Mouse (Mus musculus): ENCODE measurements around the gene Lrrc57.

The Lrrc57 gene

DNA sequence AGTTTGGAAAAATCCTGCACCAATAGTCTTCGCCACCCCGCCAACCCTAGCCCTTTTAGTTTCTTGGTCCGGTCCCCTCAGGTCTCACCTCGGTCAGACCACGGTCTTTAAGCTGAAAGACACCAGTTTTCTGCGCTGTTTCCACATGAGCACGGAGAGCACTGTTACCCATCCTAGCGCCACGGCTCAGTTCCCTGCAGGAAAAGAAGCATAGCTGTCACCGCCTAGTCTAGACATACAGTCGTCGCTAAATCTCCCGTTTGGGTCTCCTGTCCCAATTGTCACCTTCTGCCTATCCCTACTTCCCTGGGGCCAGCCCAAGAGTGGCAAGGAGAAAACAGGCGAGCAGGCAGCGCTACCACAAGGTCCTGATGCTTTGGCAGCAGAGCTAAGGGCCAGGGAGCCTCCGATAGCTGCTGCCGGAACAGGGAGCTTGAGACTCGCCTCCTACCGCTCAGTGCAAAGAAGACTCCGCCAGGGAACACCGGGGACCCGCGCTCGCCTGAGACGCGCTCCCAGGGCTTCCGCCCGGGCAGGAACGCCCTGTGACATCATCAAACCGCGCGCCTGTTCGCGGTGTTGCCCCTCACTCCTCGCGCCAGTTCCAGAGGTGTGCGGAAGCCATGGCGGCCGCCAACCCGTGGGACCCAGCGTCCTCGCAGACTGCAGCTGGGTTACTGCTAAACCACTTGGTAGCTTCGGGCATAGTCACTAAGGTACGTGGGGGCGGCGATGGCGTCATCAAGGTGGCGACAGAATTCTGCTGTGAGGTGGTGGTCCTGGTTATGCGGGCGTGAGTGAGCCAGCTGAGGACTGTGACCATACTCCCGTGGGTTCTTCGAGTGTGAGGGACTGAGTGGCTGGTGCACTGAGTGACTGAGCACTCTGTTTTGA is at the start of gene Lrrc57, which contains the start of gene Haus2:
Lrrc57 (minus strand) TSS at position 691 of the 894 bp plus-strand sequence.
Haus2 (plus strand) TSS at position 554 of the 894 bp plus-strand sequence.
- in situ Hi-C loops (cut with MboI) = no loop called here

DNA sequence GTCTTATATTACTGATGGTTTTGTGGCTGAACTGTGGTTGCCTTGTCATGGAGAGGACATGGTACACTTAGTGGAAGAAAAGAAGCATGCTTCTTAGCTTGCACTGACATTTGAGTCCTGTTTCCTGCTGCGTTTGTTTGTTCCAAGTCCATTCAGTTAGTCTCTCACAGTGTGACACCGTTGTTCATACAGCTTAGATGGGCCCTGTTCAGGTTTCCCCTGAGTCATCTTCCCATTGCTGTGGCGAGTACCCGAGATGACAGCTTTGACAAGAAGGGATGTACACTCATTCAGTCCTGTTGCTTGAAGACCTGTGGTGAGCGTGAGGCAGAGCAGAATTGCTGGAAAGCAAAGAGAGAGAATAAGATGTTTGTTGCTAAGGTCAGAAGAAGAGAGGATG is 49.2 kb upstream of the Lrrc57 start:
- in situ Hi-C loops (cut with MboI) = no loop called here

DNA sequence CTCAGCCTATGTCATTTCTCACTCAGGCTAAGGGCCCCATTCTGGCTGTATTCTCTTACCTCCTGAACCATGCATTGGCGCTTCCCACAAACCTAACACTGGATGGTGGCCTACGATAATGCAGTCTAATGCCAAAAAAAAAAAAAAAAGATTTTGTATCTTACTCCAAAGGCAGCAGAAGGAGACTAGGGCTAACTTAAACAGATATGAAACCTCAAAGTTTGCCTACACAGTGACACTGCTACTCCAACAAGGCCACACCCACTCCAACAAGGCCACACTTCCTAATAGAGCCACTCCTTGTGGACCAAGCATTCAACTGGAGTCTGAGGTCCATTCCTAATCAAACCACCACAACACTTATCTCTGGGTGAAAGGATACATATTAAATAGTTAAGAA is 47.4 kb upstream of the Lrrc57 start:
- in situ Hi-C loops (cut with MboI) = no loop called here

DNA sequence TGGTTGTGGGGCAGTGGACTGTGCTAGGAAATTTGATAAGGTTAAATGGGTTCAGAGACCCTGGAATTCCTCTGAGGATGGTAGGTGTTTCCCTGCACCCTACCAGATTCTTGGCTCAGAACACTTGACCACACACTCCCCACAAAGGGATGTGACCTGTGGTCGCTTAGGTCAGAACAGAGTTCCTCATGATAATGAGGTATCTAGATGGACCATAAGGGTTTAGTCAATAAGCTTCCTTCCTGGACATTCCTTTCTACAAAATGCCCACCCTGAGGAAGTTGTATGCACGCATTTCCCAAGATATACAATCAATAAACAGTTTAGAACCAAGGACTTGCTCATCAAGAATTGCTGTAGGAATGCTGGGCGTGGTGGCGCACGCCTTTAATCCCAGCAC is 46.6 kb upstream of the Lrrc57 start:
- in situ Hi-C loops (cut with MboI) = no loop called here

DNA sequence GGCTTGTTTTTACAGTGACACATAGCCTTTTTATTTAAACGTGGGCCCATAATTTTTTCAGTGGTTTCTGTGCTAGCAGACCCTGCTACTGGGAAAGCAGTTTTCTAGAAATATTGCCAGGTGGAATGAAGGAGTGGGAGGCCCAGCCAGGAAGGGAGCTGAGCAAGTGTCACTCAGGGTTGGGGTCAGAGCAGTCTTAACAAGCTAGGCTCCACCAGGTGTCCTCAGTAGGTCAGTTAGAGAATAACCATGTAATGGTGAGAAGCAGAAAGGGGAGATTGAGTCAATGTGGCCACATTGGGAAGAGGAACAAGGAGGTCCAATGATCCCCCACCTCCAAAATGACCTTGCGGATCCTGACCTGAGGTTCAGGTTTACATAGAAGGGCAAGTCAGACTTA is 45.4 kb upstream of the Lrrc57 start:
- in situ Hi-C loops (cut with MboI) = no loop called here

DNA sequence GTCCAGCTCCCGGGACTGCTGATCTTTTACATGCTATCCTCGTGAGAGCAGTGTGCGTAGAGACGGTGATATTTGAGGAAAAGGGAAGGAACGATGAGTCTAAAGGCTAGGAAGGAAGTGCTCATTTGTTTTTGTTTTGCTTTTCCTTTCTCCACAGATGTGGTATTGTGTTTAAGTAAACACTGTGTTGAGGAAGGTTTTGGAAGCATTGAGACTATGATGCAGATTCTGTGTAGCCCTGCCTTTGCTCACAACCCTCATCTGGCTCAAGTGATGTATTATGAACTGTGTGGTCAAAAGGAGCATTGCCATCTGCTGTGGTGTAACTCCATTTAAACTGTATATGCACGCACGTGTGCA is 43.6 kb upstream of the Lrrc57 start:
- in situ Hi-C loops (cut with MboI) = no loop called here

DNA sequence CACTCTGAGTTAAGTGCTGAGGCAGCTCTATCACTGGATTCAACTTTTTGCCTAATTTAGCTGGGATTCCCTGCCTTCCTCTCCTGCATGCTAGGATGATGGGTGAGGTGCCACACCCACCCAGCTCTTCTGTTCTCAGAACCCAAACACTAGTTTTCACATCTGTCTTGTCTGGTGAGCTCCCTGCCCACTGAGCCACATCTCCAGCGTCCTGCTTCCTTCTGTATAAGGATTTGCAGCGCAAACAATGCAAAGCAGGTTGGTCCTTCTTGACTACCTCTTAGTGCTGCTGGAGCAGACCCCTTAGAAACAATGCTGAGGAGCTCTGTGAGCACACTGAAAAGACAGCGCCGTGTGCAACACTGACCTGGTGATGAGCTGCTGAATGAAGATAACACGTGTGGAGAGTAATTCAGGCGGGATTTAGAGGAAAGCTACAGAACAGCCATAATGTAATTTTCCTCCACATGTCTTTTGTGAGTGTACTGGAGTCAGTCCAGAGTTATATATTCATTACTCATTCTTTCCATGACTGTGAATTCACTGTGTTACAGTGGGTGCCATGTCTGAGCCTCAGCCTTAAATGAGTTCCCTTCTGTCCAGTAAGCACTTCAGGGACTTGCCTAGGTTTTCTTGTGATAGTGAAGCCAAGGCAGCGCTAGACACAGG is 43.1 kb upstream of the Lrrc57 start:
- in situ Hi-C loops (cut with MboI) = no loop called here

DNA sequence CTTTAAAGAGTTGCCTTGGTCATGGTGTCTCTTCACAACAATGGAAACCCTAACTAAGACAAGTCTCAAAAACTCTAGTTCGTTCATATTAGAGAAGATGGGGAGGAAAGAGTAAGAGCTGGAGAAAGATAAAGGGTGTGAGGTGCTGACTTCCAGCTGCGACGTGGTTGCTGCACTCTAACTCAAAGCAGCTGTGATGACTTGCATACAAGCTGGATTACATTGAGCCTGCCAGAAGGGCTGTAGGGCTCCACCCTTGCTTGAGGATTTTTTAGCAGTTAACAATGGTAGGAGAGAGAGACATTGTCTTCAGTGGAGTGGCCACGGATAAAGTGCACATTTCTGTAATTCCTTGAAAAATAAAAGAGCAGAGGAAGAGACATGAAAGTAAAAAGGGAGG is 37.5 kb upstream of the Lrrc57 start:
- in situ Hi-C loops (cut with MboI) = no loop called here

DNA sequence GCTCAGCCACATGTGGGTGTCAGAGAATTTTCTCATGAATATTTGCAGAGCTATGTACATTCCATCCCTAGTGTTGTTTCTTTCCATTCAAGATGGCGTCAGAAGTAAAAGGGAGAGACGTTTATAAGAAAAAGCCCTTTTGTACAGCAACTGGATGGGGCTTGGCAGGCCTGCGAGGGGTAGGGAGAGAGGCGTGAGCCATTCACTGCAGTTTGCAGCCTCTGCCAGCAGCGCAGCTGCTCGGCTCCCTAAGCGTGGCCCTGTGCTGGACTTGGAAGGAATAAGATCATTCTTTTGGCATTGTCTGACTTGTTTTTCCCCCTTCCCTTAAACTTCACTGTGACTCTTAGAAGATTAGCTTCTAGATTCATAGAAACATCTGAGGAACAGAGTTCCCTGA is 34.5 kb upstream of the Lrrc57 start:
- in situ Hi-C loops (cut with MboI) = no loop called here

DNA sequence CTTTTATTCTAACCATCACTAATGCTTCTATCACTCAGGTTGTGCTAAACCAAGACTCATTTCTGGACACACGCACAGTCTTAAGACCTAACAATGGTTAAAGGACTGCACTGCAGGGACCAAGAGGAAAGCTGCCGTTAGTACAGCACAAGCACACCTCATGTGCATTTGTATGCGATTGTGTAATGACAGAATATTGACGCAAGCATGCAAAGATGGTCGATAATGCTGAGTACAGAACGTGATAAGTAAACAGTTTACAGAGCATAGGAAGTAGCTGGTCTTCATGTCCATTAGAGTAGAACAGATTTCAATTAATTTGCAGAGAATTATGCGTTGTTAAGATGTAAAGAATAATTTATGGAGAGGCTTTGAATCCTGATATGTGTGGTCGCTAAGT is 31.5 kb upstream of the Lrrc57 start:
- in situ Hi-C loops (cut with MboI) = no loop called here

DNA sequence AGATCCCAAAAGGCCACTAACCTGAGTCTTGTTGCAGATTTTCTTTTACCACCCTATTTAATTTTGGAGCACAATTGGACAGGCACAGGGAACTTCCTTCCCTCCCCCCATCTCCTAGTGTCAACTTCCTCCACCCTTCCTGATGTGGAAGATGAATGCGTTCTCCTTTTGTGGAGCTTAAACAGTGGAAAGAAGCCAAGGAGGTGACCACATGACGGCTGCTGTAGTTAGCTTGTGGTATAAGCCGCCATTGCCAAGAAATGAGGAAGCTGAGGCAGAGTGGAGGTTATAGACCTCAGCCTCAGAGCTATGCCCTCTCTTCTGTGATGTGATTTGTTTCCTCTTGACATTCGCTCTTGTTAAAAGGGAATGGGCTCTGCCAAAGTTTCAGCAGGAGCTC is 22.6 kb upstream of the Lrrc57 start:
- in situ Hi-C loops (cut with MboI) = no loop called here

DNA sequence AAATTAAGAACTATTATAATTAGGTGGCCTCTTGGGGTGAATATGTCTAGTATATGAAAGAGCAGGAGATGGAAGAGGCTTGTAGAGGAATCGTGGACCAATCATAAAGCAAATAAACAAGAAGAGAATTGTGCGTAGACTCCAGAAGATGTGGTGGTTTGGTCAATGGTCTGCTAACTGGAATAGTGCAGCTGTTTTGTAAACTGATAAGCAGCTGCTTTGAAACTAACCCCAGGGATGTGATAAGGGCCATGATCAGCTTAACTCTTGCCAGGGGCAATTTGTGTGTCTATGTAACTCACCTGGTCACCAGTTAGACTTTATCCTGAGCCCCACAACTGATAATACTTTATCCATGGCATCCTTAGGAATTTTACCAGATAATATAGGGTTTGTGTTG is 22.2 kb upstream of the Lrrc57 start:
- in situ Hi-C loops (cut with MboI) = no loop called here

DNA sequence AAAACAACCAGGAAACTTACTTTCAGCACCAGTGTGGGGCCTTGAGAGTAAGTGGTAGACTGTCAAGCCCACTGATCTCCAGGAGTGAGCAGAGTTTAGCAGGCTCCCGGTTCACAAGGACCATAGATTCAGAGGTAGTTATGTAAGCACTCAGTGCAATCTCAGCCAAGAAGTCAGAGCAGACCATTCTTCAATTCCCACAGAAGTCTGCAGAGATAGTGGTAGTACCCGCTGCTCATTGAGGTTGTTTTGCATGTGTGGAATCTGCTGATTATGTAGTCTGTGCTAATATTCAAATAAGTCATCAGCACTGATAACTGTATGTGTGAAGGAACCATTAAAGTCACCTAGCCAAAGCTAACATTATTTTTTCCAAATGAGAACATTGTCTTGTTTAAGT is 21.3 kb upstream of the Lrrc57 start:
- in situ Hi-C loops (cut with MboI) = no loop called here

DNA sequence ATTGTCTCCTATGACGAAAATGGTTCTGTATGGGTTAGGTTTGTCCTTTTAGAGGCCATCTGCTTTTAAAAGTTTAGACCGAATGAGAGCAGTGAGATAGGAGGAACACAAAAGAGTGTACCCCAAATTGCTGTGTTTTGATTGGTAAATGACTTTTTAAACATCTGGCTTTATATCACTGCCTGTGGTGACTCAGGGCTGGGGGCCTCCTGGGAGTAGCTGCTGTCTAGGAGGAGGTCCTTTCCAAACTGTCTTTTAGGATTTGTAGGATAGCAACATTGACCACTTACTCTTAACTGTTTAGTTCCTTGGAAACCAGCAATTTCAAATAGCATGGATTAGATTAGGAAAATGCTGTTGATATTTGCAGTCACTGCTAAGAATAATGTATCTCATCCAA is 20.9 kb upstream of the Lrrc57 start:
- in situ Hi-C loops (cut with MboI) = no loop called here

DNA sequence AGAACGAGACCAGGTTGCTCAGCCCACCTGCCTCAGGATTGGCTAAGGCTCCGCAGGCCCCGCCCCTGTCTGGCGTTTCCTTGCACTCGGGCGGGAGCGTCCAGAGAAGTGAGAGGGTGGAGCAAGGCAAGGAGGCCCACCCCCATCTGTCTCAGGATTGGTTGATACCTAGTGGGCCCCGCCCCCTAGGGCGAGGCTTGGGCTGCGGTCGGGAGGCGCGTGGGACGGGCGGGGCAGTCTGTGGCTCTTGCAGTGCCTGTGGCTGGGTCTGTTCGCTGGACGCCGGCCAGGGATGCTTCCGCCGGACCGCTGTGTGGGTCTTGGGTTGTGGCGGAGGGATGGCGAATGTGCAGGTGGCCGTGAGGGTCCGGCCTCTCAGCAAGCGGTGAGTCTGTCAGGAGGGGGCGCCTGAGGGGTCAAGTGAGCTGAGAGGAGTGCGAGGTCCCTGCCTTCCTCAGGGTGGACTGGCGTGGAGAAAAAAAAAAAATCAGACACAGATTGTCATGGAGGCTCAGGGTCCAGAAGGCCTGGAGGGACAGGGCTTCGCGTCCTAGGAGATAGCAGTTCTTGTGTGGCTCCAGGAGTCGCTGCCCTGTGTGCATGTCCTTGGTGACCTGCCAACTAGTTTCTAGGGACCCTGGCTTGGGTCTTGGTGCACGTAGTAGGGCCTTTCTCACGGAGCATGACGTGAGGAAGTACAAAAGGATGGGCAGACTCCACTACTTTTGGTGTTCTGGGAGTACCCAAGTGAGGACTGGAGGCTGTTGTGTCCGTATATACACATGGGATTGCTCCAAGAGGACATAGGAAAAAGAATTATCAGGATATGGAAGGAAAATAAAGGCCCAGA is 19.8 kb upstream of the Lrrc57 start, which contains the start of gene Stard9:
Stard9 (plus strand) TSS at position 236 of the 850 bp plus-strand sequence.
- in situ Hi-C loops (cut with MboI) = no loop called here

DNA sequence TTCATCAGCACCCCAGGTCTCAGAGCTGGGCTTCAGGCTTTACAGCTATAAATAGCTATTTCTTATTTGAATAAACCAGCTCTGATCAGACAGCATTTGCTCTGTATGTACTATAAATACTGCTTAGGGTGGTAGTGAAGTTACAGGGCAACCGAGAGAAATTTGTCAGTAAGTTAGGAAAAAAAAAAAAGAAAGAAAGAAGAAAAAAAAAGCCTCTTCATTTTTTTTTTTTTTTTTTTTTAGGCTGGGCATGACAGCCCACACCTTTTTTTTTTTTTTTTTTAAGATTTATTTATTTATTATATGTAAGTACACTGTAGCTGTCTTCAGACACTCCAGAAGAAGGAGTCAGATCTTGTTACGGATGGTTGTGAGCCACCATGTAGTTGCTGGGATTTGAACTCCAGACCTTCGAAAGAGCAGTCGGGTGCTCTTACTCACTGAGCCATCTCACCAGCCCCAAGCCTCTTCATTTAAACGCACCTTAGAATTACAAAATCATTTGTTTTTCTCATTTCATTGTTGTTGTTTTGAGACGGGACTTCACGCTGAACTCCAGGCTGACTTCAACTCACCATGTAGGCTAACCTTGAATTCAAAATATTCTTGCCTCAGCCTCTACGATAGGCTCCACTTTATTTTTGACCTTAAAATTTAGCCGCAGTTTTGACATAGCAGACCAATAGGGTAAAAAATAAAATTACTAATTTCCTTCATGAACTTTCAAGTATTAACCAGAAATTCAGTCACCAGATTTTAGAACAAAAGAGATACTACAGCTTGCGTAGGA is 19.0 kb upstream of the Lrrc57 start:
- in situ Hi-C loops (cut with MboI) = no loop called here

DNA sequence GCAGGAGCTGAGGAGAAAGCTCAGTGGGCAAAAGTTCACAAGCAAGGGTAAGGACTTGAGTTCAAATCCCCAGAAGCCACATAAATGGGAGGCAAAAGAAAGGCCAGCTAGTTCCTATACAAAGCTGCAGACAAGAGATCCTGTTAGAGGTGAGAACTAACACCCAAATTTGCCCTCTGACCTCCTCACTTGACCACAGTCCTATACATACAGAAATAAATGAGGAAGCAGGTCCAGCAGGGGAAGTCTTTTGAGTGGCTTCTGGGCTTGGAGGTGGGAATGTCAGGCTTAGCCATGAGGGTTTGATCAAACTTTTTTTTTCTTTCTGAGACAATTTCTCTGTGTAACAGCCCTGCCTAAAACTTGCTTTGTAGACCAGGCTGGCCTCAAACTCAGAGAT is 13.6 kb upstream of the Lrrc57 start:
- in situ Hi-C loops (cut with MboI) = no loop called here

DNA sequence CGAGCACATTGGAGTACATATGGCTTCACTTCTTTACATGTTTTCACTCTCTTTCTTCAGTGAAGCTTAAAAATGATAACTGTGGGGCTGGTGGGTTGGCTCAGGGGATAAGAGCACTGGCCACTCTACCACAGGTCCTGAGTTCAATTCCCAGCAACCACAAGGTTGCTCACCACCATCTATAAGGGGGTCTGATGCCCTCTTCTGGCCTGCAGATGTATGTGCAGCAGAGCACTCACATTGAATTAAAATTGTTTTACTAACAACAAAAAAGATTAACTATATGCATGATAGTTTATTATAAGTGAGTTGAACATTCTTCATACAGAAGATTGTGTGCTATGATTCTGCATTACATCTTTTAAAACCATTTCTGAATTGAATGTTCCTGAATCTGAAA is 10.2 kb upstream of the Lrrc57 start:
- in situ Hi-C loops (cut with MboI) = no loop called here

DNA sequence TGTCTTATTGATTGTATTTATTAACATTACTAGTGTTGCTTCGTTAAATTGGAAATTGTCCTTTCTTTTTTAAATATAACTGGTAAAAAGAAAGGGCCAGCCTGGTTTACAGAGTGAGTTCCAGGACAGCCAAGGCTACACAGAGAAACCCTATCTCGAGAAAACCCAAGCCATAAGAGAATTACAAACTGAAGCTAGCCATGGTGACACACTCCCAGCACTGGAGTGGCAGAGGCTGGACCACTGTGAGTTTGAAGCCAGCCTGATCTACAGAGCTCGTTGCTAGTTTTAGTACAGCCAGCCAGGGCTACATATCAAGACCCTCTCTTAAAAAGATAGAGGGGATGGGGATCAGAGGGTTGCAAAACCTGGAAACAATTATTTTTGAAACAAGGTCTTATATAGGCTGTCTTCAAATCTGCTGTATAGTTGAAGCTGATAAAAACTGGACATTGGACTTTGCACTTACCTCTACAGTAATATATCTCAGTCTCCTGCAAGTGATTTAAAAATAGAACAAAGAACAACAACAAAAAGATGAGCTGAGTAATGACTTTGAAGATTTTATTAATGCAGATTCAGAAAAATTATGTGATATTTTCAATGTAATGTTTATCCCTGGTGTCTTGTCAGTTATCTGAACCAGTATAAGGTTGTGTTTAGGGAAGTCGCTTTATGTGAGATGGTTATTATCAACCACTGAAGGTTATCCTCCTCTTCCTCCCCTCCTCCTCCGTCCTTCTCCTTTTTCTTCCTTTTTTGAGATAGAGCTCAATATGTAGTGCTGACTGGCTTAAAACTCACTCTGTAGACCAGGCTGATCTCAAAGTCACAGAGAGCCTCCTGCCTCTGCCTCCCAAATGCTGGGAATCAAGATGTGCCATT is 7.2 kb upstream of the Lrrc57 start:
- in situ Hi-C loops (cut with MboI) = no loop called here

DNA sequence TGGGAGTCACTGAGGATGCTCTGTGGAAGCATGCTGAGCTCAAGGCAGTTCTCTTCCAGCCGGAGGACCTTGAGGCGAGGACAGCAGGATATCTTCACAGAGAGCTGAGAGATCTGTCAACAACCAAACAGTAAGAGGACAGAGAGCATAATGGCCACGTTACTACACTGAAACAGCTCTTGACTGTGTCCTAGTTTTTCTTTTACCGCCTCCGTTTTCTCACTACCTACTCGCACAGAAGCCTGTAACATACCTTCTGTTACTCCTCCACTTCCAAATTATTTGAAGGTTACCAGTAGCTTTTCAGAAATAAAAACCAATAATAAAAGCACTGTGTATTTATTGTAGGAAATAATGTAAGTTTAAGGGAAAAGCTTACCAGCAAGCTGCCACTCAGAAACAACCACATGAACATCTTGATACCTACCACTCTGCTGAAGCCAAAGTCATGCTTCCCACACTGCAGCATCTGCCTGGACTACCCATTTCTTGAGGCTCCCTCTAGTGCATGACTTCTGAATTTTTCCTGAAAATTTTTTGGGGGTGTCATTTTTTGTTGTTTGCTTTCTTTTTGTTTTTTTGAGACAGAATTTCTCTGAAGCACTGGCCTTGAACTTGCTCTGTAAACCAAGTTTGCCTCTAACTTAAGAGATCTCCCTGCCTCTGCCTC is 3.2 kb downstream of the Lrrc57 start:
- in situ Hi-C loops (cut with MboI) = no loop called here
